Mouse (Mus musculus) A20 (cell line): Measurements from ENCODE around the gene Ncf1.

Source experiments
- DNase-seq: peaks from one replicate; pipeline ENCODE4 v3.0.0-alpha.2; 2011; ENCODE audit warnings: low read depth, low spot score

Ncf1 gene

DNA sequence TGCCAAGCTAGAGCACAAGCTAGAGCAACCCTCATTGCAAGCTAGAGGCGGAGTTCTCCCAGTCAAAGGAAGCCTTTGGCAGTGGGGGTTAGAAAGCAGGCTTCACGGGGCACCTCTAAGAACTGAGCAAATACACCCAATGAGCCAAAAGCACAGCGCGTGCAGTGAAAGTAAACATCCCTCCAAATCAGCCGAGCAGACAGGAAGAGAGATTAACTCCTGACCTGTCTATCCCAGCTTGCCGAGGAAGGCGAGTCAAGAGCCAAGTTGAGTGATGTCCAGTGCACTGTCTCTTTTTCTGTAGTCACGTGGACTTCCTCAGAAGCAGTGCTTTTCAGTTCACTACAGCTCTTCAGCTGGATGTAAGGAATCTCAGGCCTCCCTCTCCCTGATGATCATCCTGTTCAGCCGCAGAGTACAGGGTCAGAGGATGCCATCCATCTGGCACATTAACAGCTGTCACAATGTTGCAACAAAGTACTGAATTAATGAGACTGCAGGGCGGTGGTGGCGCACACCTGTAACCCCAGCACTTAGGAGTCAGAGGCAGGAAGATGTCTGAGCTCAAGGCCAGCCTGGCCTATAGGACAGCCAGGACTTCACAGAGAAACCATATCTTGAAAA is 19.4 kb downstream of the Ncf1 start:
- DNase-seq, result no peak

DNA sequence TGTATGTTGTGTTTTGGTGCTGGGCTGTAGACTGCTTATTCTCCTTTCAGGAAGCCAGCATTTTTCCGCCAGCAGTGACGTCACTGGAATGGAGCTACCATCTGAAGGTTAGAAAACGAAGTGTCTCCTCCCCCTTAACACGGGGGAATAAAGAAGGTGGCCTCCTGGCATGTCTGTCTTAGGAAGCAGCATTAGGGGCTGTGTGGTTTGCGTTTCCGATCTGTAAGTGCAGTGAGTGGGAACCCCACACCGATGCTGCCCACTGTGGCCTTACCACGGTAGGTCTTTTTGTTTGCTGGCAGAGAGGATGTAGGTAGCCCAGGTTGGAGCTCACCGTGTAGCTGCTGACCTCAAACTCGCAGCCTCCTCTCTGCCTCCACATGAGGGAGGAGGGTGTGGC is 22.7 kb downstream of the Ncf1 start:
- no peak for DNase-seq

DNA sequence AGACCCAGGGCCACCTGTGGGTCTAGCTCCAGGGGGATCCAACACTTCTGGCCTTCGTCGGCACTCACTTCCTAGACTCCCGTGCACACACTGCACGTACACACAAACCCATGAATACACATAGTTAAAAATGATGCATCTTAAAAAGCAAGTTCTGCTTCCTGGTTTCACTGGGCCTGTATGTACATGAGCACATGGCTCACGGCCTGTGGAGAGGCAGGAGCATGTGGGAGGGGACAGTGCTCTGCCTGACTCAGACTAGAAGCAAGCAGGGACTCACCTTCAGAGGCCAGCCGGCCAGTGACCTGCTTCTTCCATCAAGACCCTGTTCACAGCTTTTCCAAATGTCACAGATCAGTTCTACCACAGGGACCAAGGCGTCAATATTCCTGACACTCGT is 35.8 kb downstream of the Ncf1 start:
- DNase-seq, result no peak

DNA sequence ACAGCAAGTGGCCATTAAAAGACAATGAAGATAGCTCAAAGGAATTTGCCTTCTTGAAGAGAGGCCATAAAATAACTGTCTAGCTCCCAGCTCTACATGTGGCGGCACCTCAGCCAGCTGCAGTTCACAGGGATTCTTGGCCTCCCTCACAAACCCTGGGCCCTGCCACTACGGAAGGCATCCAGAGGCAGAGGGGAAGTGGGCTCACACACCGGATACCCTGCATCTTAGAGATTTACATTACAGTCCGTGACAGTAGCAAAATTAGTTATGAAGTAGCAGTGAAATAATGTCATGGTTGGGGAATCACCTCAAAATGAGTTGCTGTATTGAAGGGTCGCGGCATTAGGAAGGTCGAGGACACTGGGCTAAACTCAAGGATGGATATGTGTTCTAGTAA is 40.9 kb downstream of the Ncf1 start:
- DNase-seq, result no peak

DNA sequence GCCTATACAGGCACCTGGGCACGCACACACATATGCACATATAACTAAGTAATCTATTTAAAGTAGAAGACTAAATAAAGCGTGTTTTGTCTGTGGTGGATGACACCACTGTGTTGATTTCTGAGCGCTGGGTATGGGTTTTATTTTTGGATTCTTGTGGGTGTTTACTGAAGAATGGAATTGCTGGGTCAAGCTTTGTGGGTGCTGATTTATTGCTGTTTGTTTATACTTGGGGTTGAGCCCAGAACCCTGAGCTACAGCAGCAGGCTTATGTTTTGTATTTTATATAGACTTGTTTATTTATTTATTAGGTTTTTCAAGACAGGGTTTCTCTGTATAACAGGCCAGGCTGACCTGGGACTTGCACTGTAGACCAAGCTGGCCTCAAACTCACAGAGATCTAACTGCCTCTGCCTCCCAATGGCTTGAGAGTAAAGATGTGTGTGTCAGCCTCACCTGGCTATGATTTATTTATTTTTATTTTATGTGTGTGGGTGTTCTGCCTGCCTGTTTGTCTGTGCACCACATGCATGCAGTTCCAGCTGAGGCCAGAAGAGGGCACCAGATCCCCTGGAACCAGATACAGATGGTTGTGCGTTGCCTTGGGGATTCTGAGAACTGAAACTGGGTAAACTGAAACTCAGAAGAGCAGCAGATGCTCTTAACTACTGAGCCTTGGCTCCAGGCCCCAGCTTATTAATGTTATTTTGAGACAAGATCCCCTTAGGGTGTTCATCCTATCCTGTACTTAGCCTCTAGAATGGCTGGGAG is 42.3 kb downstream of the Ncf1 start:
- peak; percentile 87 for DNase-seq

DNA sequence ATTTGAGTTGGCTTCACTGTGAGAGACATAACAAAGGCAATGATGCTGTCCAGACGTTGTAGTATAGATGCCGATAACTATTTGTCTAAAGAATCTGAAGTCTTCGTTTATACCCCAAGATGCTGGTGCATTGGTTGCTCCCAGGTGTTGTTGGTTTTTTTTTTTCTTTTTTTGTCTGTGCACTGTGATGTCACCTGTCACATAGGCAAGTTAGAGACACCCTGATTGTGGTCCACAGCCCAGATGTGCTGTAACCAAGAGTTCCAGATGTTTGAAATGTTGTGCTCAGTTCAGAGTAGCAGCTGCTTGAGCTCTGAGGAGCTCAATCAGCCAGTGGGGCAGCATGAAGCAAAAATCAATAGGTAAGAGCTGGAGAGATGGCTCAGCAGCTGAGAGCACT is 43.4 kb downstream of the Ncf1 start:
- peak; percentile 77 for DNase-seq

DNA sequence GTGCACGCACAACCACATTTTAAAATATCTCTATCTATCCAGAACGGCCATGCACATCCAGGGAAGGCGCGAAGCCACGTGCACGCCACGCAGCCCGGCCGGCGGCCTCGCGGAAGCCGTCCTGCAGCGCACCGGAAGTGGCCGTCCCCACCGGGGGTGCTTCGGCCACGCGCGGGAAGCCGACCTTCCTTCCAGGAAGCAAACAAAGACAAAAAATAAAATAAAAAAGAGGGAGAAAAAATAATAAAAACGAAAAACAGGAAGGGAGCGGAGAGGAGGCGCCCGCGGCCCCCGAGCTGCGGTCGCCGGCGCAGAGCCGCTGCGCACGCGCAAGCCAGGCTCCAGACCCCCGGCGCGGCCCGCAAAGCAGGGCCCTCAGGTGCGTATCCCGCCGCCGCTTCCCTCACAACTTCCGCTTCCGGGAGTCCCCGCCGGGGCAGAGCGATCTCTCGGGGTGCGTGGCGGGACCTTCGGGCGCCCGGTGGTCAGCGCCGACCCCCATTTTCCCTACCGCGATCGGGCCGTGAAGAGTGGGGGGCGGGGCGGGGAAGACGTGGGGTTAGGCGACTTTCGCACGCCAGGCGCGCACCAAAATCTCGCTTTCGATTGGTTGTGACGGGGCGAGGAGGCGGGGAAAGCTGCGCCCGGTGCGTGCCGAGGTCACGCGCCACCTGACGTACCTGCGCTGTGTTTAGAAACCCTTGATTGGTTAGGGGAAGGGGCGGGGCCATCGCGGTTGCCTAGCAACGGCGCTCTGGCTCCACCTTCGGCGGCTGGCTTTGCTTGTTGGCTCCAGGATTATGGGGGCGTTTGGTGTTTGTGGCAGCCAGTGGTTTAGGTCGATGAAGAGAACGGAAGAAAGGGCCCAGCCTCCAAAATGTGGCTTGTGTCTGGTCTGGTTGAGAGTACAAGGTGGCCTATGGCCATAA is 45.3 kb downstream of the Ncf1 start, which contains the start of gene Gtf2ird2:
TSS of gene Gtf2ird2 (plus strand) at position 140 of the 929 bp plus-strand sequence.
- DNase-seq, result peak; percentile 100

DNA sequence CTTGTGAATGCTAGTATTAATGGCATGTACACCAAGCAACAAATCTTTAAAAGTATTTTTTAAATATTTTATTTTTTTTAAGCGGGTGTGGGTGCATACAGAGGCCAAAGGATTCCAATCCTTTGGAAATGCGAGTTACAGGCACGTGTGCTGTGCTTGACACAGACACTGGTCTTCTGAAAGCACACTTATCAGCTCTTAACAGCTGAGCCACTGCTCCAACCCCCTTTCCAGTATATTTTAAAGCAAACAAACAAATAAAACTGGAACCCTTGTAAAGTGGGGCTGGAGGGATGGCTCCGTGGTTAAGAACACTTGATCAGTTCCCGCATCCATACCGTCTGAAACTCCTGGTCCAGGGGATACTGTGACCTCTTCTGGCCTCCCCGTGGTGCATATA is 46.3 kb downstream of the Ncf1 start:
- no peak for DNase-seq

DNA sequence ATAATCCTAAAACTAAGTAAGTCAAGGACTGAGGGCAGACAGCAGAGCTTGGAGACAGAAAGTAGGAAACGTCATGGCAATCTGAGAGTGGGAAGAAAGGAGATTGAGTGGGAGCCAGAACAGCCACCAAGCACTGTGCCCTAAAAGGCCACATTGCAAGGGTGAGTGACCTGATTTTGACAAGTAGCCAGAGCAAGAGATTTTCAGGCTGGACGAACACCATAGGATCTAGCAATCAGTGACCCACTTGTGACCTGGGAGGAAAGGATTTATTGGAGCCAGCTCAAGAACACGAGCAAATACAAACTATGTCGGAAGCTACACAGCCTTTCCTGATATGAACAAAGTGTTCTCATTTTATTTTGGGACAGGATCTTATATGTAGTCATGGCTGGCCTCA is 46.7 kb downstream of the Ncf1 start:
- DNase-seq, result peak; percentile 36

DNA sequence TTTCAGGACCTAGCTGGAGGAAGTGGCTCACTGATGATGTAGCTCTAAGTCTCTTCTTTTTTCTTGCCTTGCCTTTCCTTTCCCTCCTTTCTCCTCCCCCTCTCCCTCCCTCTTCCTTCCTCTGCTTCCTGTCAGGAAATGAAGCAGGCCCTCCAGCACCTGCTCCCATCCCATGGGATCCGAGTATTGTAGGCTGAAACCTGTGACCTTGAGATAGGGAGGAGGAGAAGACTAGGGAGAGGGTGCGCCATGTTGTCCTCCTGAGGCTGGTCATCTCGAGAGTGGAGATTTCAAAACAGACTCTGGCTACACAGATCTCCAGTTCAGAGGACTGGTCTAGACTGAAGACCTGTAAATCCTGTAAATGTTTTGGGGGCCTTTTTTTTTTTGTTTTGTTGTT is 47.3 kb downstream of the Ncf1 start:
- peak; percentile 25 for DNase-seq

DNA sequence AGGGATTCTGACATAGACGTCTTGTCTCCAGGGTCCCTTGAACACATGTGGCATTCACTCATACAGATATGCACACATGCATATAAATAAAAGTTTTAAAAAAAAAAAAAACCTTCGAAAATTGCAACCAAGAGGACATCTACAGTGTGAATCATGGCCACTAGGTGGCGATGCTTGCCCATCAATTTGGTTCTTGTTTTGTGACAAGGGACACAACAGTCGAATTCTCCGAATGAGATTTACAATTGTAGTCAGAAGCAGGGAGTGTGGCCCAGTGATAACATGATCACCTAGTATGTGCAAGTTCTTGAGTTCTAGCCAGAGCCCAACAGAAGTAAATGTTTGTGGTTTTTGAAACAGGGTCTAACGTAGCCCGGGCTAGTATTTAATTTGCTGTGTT is 49.6 kb downstream of the Ncf1 start:
- DNase-seq, result peak; percentile 88

DNA sequence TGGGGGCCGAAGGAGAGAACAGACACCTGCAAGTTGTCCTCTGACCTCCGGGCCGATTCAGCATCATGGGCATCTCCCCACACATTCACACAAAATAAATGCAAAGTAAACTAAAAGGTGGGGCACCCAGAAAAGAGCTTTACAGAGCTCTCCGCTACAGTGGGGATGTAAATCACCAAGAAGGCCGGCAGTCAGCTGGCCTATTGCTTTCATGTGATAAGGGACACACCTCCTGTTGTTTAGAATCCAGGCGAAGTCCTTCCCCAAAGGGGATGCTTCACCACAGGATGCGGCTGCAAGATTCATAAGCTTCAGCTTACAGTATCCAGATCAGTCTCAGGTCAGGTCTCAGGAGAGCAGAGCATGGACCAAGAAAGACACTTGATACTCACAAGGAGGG is 50.9 kb downstream of the Ncf1 start:
- DNase-seq, result no peak

DNA sequence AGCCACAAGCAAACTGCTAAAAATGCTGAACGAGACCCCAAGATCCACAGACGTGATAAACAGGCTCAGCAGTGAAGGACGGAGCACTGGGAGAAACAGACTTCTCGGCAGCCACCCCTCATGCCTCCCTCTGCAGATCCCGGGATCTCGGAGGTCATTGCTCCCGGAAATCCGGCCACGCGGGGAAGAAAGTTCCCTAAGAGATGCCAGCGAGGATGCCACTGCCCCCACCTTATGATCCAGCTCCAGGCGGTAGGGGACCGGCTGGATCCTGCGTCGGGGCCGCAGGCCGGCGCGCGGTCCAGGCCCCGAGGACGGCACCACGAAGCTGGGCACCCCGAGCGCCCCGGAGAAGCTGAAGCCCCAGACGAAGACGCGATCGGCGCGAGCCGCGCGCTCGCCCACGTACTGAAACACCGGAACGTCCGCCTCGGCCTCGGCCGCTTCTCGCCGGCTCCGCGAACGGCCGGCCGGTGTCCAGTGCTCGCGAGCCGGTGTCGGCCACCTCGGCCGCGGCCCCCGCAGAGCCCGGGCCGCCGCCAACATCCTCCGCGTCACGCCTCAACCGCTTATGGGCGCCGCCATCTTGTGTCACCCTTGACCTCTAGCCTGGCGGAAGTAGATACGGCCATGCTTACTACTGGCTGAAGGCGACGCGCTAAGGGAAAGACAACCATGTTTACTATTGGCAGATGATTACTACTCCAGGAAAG is 53.1 kb downstream of the Ncf1 start, which contains the start of gene Rcc1l:
TSS of gene Rcc1l (minus strand) at position 606 of the 713 bp plus-strand sequence.
- DNase-seq, result peak; percentile 93

DNA sequence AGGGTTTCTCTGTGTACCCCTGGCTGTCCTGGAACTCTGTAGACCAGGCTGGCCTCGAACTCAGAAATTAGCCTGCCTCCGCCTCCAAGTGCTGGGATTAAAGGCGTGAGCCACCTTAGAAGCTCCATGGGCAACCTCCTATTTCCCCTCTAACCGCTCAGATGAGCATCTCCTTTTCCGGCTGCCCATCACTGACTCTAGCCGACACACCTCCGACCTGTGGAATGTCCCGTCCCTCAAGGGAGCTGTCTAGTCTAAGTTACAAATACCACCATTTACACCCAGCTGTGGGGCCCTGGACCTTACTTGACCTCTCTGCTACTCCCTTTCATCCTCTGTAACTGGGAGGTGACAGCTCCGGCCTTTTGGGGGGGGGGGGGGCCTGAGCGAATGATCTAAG is 53.7 kb downstream of the Ncf1 start:
- peak; percentile 66 for DNase-seq

DNA sequence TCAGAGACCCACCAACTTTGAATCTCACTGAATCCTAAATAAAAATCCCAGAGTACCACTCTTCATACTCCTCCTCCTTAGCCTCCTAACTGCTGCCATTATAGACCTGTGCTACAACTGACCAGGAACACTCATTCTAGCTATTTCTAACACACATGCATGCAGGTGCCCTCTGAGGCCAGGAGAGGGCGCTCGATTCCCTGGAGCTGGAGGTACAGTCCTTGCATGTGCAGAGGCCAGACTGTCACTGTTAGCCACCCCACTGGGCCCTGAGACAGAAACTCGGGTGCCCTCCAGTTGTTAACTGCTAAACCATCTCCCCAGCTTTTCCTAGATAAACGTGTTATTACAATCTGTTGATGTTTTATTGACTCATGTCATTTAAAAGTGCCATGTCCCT is 56.2 kb downstream of the Ncf1 start:
- DNase-seq, result peak; percentile 79

DNA sequence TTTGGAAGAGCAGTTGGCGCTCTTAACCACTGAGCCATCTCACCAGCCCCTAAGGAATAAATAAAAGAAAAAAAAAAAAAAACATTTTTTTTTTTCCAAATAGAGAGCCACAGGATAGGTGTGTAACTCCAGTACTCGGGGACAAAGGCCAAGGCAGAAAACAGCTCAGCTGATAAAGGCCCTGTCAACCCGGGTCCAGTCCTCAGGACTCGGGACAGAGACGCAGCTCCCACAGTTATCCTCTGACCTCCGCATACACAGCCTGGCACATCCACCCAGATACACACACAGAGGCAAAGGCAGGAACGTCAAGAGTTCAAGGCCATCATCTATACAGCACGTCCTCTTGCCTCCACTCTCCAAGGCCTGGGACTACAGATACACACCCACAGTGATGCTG is 59.3 kb downstream of the Ncf1 start:
- DNase-seq, result no peak
